Mouse (Mus musculus) G1E (cell line): Measurements from ENCODE around the gene Parn.

Source experiments
- CTCF ChIP-seq: IDR thresholded peaks from 2 replicates; pipeline ENCODE4 v1.5.1; 2012; ENCODE audit warnings: low read depth, low read length, inconsistent platforms, mixed read lengths
- GATA1 ChIP-seq: IDR thresholded peaks from 2 replicates; pipeline ENCODE4 v1.6.1; 2012; ENCODE audit warnings: borderline replicate concordance, low read length, inconsistent platforms, mixed read lengths
- GATA2 ChIP-seq: IDR thresholded peaks from 2 replicates; pipeline ENCODE4 v1.6.1; 2012; ENCODE audit warnings: low read depth, low read length, inconsistent platforms, borderline replicate concordance
- POLR2AphosphoS5 ChIP-seq: IDR thresholded peaks from 2 replicates; pipeline ENCODE4 v1.6.1; 2012; ENCODE audit warnings: low read depth, low read length, inconsistent platforms; ENCODE audit not compliant: insufficient replicate concordance
- TAL1 ChIP-seq: conservative IDR thresholded peaks from 2 replicates; pipeline ENCODE4 v1.6.1; 2012; ENCODE audit warnings: low read depth, low read length, inconsistent platforms, mixed read lengths

GRCm38 (mm10) chr16:13505055-13505454, 162.9 kb downstream of the Parn start:
- no peak for TF ChIP-seq CTCF
- no peak for TF ChIP-seq POLR2AphosphoS5
- TF ChIP-seq GATA2 = no peak
- TF ChIP-seq TAL1 = no peak
- no peak for TF ChIP-seq GATA1
